Mouse (Mus musculus) midbrain, embryonic 12.5 days (tissue): ENCODE results near the gene Trp53bp2. TPM values are rescaled to one million over a fixed set of nuclear protein-coding genes. Genes with fewer than 3 reads are reported as not detected.

Experiments used
- ATAC-seq: fragments of 200-750 bp; cut with Nextera tagmentation; 2 replicates; pipeline ENCODE4 v1.8.0; 2017; ENCODE audit warnings: low read depth, moderate TSS enrichment, moderate library complexity; ENCODE audit not compliant: low FRiP score
- H3K27ac ChIP-seq: fragments of 300-500 bp; sonication (generic); replicated peaks from 2 replicates; pipeline ENCODE4 v1.5.1; 2016; ENCODE audit warnings: mild to moderate bottlenecking
- H3K27me3 ChIP-seq: fragments of 300-500 bp; sonication (generic); 2 replicates; pipeline ENCODE4 v1.6.1; 2016; ENCODE audit warnings: mild to moderate bottlenecking
- H3K36me3 ChIP-seq: fragments of 300-500 bp; sonication (generic); 2 replicates; pipeline ENCODE4 v1.6.1; 2016
- H3K4me1 ChIP-seq: fragments of 300-500 bp; sonication (generic); 2 replicates; pipeline ENCODE4 v1.6.1; 2016
- H3K4me2 ChIP-seq: fragments of 300-500 bp; sonication (generic); replicated peaks from 2 replicates; pipeline ENCODE4 v1.6.1; 2016; ENCODE audit warnings: mild to moderate bottlenecking, moderate library complexity
- H3K4me3 ChIP-seq: fragments of 300-500 bp; sonication (generic); 2 replicates; pipeline ENCODE4 v1.5.1; 2016; ENCODE audit warnings: mild to moderate bottlenecking
- H3K9ac ChIP-seq: fragments of 300-500 bp; sonication (generic); replicated peaks from 2 replicates; pipeline ENCODE4 v1.6.1; 2016; ENCODE audit warnings: mild to moderate bottlenecking, moderate library complexity
- H3K9me3 ChIP-seq: fragments of 300-500 bp; sonication (generic); 2 replicates; pipeline ENCODE4 v1.6.1; 2016; ENCODE audit warnings: mild to moderate bottlenecking
- WGBS: fragments of 180-500 bp; shearing (Covaris S2); methylation state at CpG from one replicate; pipeline ENCODE4 v1.1.7; 2016; 5-methylcytosine and 5-hydroxymethylcytosine counted together
- polyA plus RNA-seq: library from polyadenylated mRNA; unstranded; fragments of >200 nt; fragmentation: Nextera tagmentation; extraction: Ambion mirVana; gene quantifications from 2 replicates; pipeline ENCODE4 v1.2.1, GENCODE M21; 2016

Gene Trp53bp2
- polyA plus RNA-seq, 1 experiment from 2014 or later: 29.6 TPM

GRCm38 (mm10) chr1:182380683-182381082 lies 28.3 kb upstream of the Trp53bp2 start:
- Histone ChIP-seq H3K27ac (no peak overlapping the region), H3K4me1 (peaks cover 3% of the 10 kb centered on the region; the same call in 1 of the 2 replicates), H3K27me3 (no peaks in the 10 kb centered on the region), H3K4me3 (no peak overlapping the region), H3K4me2 (no peak overlapping the region), H3K9ac (no peak overlapping the region), H3K9me3 (no peaks in the 10 kb centered on the region), H3K36me3 (no peaks in the 10 kb centered on the region)
- WGBS: 87% methylated on average over 7 of the region's 7 CpGs
- no peak for ATAC-seq

GRCm38 (mm10) chr1:182381327-182381726 lies 27.6 kb upstream of the Trp53bp2 start:
- Histone ChIP-seq H3K4me2 (no peak overlapping the region), H3K27me3 (no peaks in the 10 kb centered on the region), H3K36me3 (no peaks in the 10 kb centered on the region), H3K9me3 (no peaks in the 10 kb centered on the region), H3K27ac (no peak overlapping the region), H3K4me3 (no peak overlapping the region), H3K9ac (no peak overlapping the region), H3K4me1 (no peaks in the 10 kb centered on the region)
- no peak for ATAC-seq
- 75% methylated on average over 3 of the region's 3 CpGs for WGBS

GRCm38 (mm10) chr1:182383096-182383495 lies 25.9 kb upstream of the Trp53bp2 start:
- ATAC-seq: no peak
- no peak overlapping the region for H3K27ac ChIP-seq
- 21% methylated on average over 9 of the region's 9 CpGs for WGBS
- no peak overlapping the region for H3K4me3 ChIP-seq
- no peaks in the 10 kb centered on the region for H3K9me3 ChIP-seq
- H3K9ac ChIP-seq: no peak overlapping the region
- no peak overlapping the region for H3K4me2 ChIP-seq
- H3K27me3 ChIP-seq: no peaks in the 10 kb centered on the region
- H3K36me3 ChIP-seq: no peaks in the 10 kb centered on the region
- H3K4me1 ChIP-seq: no peaks in the 10 kb centered on the region

- Histone ChIP-seq H3K9ac (no peak overlapping the region), H3K9me3 (no peaks in the 10 kb centered on the region), H3K4me2 (no peak overlapping the region), H3K27ac (no peak overlapping the region), H3K4me1 (no peaks in the 10 kb centered on the region), H3K36me3 (no peaks in the 10 kb centered on the region), H3K27me3 (no peaks in the 10 kb centered on the region), H3K4me3 (no peak overlapping the region)
- no peak for ATAC-seq
- 86% methylated on average over 8 of the region's 8 CpGs for WGBS
Measured at GRCm38 (mm10) chr1:182386449-182386848, 22.5 kb upstream of the Trp53bp2 start.

- Histone ChIP-seq H3K4me1 (no peaks in the 10 kb centered on the region), H3K36me3 (no peaks in the 10 kb centered on the region), H3K9me3 (no peaks in the 10 kb centered on the region), H3K9ac (no peak overlapping the region), H3K27ac (no peak overlapping the region), H3K27me3 (no peaks in the 10 kb centered on the region), H3K4me3 (no peak overlapping the region), H3K4me2 (no peak overlapping the region)
- WGBS: 55% methylated on average over 4 of the region's 4 CpGs
- no peak for ATAC-seq
Measured at GRCm38 (mm10) chr1:182388729-182389128, 20.2 kb upstream of the Trp53bp2 start.

GRCm38 (mm10) chr1:182398171-182398570 lies 10.8 kb upstream of the Trp53bp2 start:
- no peaks in the 10 kb centered on the region for H3K9me3 ChIP-seq
- no peaks in the 10 kb centered on the region for H3K27me3 ChIP-seq
- H3K4me2 ChIP-seq: no peak overlapping the region
- no peak overlapping the region for H3K27ac ChIP-seq
- H3K36me3 ChIP-seq: no peaks in the 10 kb centered on the region
- WGBS: 69% methylated on average over 8 of the region's 8 CpGs
- H3K4me3 ChIP-seq: no peak overlapping the region
- ATAC-seq: no peak
- no peaks in the 10 kb centered on the region for H3K4me1 ChIP-seq
- no peak overlapping the region for H3K9ac ChIP-seq

- Histone ChIP-seq H3K4me1 (no peaks in the 10 kb centered on the region), H3K36me3 (no peaks in the 10 kb centered on the region), H3K27ac (no peak overlapping the region), H3K9me3 (no peaks in the 10 kb centered on the region), H3K27me3 (no peaks in the 10 kb centered on the region), H3K4me3 (no peak overlapping the region), H3K9ac (no peak overlapping the region), H3K4me2 (no peak overlapping the region)
- WGBS: 87% methylated on average over 3 of the region's 3 CpGs
- no peak for ATAC-seq
Measured at GRCm38 (mm10) chr1:182398780-182399179, 10.2 kb upstream of the Trp53bp2 start.

- H3K27me3 ChIP-seq: no peaks in the 10 kb centered on the region
- WGBS: 90% methylated on average over 2 of the region's 2 CpGs
- no peak for ATAC-seq
Measured at GRCm38 (mm10) chr1:182399205-182399604, 9.8 kb upstream of the Trp53bp2 start.

GRCm38 (mm10) chr1:182399908-182400307 lies 9.1 kb upstream of the Trp53bp2 start:
- no peak for ATAC-seq
- WGBS: 90% methylated on average over 3 of the region's 3 CpGs

More at GRCm38 (mm10) chr1:182399205-182399604, 9.8 kb upstream of the Trp53bp2 start:
- no peaks in the 10 kb centered on the region for H3K4me1 ChIP-seq
- H3K36me3 ChIP-seq: no peaks in the 10 kb centered on the region
- no peak overlapping the region for H3K27ac ChIP-seq
- no peak overlapping the region for H3K4me2 ChIP-seq
- no peak overlapping the region for H3K9ac ChIP-seq
- no peak overlapping the region for H3K4me3 ChIP-seq
- H3K9me3 ChIP-seq: no peaks in the 10 kb centered on the region

GRCm38 (mm10) chr1:182403076-182403475 lies 5.9 kb upstream of the Trp53bp2 start:
- no peak overlapping the region for H3K9ac ChIP-seq
- H3K36me3 ChIP-seq: no peaks in the 10 kb centered on the region
- ATAC-seq: no peak
- WGBS: 52% methylated on average over 13 of the region's 13 CpGs
- H3K4me1 ChIP-seq: peaks cover 4% of the 10 kb centered on the region; the same call in 1 of the 2 replicates
- no peaks in the 10 kb centered on the region for H3K27me3 ChIP-seq
- H3K4me3 ChIP-seq: no peak overlapping the region
- H3K4me2 ChIP-seq: no peak overlapping the region
- H3K27ac ChIP-seq: no peak overlapping the region
- no peaks in the 10 kb centered on the region for H3K9me3 ChIP-seq

More at GRCm38 (mm10) chr1:182399908-182400307, 9.1 kb upstream of the Trp53bp2 start:
- no peaks in the 10 kb centered on the region for H3K4me1 ChIP-seq
- no peak overlapping the region for H3K4me3 ChIP-seq
- no peaks in the 10 kb centered on the region for H3K36me3 ChIP-seq
- H3K4me2 ChIP-seq: no peak overlapping the region
- no peaks in the 10 kb centered on the region for H3K27me3 ChIP-seq
- no peak overlapping the region for H3K27ac ChIP-seq
- no peak overlapping the region for H3K9ac ChIP-seq
- no peaks in the 10 kb centered on the region for H3K9me3 ChIP-seq

- Histone ChIP-seq H3K4me1 (peaks cover 16% of the 10 kb centered on the region), H3K9ac (no peak overlapping the region), H3K27me3 (no peaks in the 10 kb centered on the region), H3K4me3 (no peak overlapping the region), H3K27ac (no peak overlapping the region), H3K36me3 (no peaks in the 10 kb centered on the region), H3K9me3 (no peaks in the 10 kb centered on the region), H3K4me2 (no peak overlapping the region)
- WGBS: 83% methylated on average over 4 of the region's 4 CpGs
- no peak for ATAC-seq
Measured at GRCm38 (mm10) chr1:182406621-182407020, 2.4 kb upstream of the Trp53bp2 start.

- Histone ChIP-seq H3K36me3 (no peaks in the 10 kb centered on the region), H3K4me2 (peak overlapping the region; percentile 68), H3K27me3 (no peaks in the 10 kb centered on the region), H3K4me3 (peak overlapping the region; percentile 72), H3K9me3 (no peaks in the 10 kb centered on the region), H3K4me1 (peaks cover 29% of the 10 kb centered on the region), H3K9ac (peak overlapping the region; percentile 89), H3K27ac (peak overlapping the region; percentile 94)
- WGBS: 7% methylated on average over 13 of the region's 13 CpGs
- no peak for ATAC-seq
Measured at GRCm38 (mm10) chr1:182408243-182408642, 729 bp upstream of the Trp53bp2 start.
